Mouse (Mus musculus) mouse trophoblast stem cell (cell line): ENCODE data around the gene Hfe.
"Not testable (repeated sequence)": the region's sequence is repeated elsewhere in the genome, so short reads cannot be mapped to it uniquely, and the experiment has no call there.

ENCODE experiments used
- in situ Hi-C, 2 experiments: fragments of 300-500 bp; cut with MseI, MboI; formaldehyde crosslinking; loops; 2 replicates in 1 of 2; 3 replicates in 1 of 2; pipeline ENCODE4 v1.15.1; 2025

The Hfe gene

GRCm38 (mm10) chr13:23744421-23745380, 34.0 kb upstream of the Hfe start:
- in situ Hi-C loops = no loop called here

DNA sequence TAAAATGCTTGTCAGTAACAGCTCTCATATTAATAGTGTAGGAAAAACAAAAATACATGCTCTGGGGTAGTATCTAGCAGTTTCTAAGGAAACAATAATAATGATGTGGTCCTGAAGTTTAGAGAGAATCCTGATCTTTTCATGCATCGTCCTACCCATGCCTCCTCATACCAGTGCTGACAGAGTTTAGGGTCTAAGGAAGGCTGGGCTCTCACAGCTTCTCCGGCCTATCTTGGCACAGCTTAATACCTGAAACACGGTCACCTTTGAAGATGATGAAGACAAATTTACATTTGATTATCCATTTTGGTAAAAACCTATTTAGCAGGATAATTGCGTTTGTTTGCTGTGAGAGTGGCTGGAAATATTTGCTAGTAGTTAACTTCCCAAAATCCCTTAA, 33.3 kb upstream of the Hfe start:
- in situ Hi-C loops = no loop called here

GRCm38 (mm10) chr13:23743215-23743614, 32.6 kb upstream of the Hfe start:
- in situ Hi-C loops = no loop called here

DNA sequence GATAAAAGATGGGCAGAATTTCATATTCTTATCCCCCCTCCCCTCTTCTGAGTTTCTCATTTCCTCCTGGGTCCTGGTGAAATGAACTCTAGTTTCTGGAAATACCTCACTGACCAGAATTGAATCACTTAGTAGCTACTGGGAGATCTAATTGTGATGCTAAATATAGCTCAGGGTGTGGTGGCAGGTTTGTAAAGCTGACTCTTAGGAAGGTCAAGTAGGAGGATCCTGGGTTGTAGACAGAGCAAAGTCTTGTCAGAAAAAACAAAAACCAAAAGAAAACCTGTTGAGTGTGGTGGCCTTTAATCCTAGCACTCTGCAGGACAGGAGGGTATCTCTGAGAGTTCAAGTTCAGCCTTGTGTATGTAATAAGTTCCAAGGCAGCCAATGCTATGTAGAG, 31.4 kb upstream of the Hfe start:
- in situ Hi-C loops = no loop called here

GRCm38 (mm10) chr13:23740910-23741309, 30.3 kb upstream of the Hfe start:
- in situ Hi-C loops = no loop called here

DNA sequence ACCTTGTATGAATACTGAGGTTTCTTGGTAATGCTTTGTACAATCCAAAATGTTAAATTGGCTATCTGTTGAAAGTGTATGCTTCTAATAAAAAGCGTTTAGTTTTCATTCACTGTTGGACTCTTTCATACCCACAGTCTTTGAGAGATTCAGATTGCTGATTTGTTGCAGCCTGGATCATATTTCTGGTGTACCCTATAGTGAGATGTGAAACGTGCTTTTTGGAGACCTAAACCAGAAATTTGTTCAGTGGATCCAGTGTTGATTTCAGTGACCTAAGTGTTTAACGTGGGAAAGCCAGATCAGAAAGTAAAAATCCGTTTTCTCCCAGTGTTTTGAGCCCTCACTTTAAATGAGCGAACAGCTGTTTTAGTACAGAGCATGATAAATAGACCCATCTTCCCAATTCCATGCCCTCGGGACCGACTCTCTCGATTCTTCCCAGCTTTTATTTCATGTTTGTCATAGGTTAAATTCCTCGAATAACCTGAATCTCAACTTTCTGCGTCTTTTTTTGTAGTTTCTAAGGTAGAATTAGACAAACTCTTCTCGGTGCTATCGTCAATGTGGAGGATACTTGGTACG, 29.7 kb upstream of the Hfe start:
- in situ Hi-C loops = no loop called here

DNA sequence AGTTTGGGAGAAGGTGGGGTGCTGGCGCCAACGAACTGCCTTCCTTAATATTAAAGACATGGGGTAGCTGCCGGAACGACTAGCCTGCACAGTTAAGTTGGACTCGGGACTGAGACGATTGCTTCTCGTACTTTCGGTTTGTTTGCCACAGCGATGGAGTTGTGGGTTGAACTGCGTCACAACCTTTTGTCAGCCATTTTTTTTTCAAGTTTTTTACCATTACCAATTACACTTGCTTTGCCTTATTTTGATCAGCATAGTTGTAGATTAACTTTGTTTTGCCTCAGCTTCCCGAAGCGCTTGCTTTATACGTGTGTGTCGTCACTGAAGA, 29.2 kb upstream of the Hfe start:
- in situ Hi-C loops = loop anchor here in 1 of 2 experiments (5.0 kb wide), 1 partner anchor 38 kb away; no protein-coding TSS in a partner anchor

DNA sequence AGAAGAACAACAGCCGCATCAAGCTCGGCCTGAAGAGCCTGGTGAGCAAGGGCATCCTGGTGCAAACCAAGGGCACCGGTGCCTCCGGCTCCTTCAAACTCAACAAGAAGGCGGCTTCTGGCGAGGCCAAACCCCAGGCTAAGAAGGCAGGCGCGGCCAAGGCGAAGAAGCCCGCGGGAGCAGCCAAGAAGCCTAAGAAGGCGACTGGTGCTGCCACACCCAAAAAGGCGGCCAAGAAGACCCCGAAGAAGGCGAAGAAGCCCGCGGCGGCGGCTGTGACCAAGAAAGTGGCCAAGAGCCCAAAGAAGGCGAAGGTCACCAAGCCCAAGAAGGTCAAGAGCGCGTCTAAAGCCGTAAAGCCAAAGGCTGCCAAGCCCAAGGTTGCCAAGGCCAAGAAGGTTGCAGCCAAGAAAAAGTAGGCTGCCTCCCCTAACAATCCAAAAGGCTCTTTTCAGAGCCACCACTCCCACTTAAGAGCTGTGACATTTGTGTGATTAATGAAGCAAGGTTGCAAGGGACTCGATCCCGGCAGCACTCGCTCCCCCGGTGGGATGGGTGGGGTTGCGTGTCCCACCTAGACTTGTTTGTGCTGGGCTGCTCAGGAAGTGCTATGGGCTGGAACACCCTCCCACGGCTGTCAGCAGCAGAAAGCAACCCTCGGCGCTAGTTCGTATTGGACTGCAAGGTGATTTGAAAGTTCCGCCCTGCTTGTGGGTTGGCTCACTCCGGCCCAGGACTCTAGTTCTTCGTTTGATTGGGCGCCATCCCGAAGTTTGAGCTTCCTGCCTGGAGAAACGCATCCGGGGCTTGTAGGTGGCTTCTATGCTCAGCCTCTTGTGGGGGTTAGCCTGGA, 28.6 kb upstream of the Hfe start:
- in situ Hi-C loops = loop anchor here in 1 of 2 experiments (5.0 kb wide), 1 partner anchor 37 kb away; no protein-coding TSS in a partner anchor

- in situ Hi-C loops = loop anchor here in 1 of 2 experiments (5.0 kb wide), 1 partner anchor 36 kb away; no protein-coding TSS in a partner anchor
These were observed 28.0 kb upstream of the Hfe start, which contains the start of gene Hist1h1c for GRCm38 (mm10) chr13:23738677-23739068. Hist1h1c (plus strand) TSS chr13:23738808.

- in situ Hi-C loops = loop anchor here in 1 of 2 experiments (5.0 kb wide), 1 partner anchor 36 kb away; no protein-coding TSS in a partner anchor
These were observed 27.4 kb upstream of the Hfe start for GRCm38 (mm10) chr13:23738041-23738440.

DNA sequence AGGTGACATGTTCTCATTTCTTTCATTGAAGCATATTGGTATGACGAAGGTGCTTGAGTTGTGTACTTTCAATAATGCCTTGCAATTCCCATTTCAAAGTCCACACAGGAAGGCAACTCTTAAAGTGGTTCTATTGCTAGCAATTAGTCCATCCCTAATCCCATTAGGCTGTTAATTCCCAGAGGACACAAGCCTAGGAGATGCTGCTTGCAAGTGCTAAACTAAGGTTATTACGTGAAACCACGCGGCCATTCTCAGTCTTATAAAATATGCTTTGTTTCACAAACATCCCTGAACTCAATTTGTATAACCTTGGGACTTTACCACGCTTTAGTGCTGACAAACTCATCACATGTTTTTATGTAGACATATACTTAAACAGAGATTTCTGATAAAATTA, 26.4 kb upstream of the Hfe start:
- in situ Hi-C loops = loop anchor here in 1 of 2 experiments (5.0 kb wide), 1 partner anchor 35 kb away; no protein-coding TSS in a partner anchor

DNA sequence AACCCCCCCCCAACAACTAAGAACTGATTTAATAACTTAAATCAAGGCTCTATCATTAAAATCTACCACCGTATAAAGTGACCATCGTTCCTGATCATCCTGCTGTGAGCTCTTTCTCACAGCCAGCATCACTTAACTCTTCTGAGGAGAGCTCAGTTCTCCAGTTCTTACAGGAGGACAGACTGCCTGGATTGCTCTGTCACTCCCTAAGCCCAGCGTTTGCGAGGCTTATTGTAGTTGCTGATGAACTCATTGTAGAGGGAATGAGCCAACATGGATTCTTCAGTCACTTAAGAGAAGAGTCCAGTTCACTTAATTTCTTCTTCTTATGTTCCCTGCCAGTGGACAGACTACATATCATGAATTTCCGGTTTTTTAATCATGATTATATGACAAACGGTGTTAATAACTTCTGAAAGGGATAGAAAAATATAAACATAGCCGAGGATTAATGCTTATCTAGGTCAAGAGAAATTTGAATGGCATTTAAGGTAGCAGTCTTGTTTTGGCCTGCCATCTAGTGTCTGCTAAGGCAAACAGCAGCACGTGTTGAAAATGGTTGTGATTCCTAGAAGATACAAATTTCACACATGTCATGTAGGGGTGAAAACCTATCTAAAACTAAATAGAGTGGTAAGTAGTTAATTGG, 21.6 kb upstream of the Hfe start:
- in situ Hi-C loops = loop anchor here in 1 of 2 experiments (5.0 kb wide), 1 partner anchor 35 kb away; the partner anchor contains the start of genes Hist1h1t and Hist1h4c

GRCm38 (mm10) chr13:23730479-23730878, 19.8 kb upstream of the Hfe start:
- in situ Hi-C loops = loop anchor here in 1 of 2 experiments (5.0 kb wide), 1 partner anchor 33 kb away; the partner anchor contains the start of genes Hist1h1t and Hist1h4c

DNA sequence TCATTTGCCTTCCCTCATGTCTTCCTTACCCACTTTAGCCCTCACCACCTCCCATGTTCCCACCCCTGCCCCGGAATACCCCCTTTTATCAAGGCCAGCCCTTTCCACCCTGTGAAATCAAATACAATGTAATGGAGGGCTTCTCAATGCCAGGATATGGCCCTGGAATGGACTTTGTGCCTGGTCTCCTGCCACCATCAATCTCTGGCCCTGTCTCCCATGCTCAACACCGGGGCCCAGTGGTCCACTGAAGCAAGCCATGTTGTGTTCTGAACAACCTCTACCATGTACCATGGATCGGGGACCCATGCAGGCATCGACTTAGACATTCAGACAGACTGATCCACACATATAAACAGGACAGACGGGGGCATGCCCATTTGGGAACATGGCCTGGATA, 19.1 kb upstream of the Hfe start:
- in situ Hi-C loops = loop anchor here in 1 of 2 experiments (5.0 kb wide), 1 partner anchor 32 kb away; the partner anchor contains the start of genes Hist1h1t and Hist1h4c

DNA sequence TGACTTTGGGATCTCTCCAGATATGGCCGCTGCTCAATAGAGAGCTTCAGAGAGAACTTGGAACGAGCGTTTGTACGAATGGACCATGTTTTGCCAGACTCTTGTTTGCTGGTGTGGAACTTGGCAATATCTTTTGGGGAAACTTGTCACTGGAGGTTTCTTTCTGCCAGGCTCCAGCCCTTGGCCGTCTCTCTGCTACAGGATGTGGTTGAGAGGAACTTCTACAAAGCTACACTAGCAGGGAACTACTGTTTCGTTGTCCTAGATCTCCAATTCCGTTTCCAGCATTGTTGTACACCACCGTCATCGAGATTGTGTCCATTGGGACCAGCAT, 18.5 kb upstream of the Hfe start:
- in situ Hi-C loops = no loop called here

DNA sequence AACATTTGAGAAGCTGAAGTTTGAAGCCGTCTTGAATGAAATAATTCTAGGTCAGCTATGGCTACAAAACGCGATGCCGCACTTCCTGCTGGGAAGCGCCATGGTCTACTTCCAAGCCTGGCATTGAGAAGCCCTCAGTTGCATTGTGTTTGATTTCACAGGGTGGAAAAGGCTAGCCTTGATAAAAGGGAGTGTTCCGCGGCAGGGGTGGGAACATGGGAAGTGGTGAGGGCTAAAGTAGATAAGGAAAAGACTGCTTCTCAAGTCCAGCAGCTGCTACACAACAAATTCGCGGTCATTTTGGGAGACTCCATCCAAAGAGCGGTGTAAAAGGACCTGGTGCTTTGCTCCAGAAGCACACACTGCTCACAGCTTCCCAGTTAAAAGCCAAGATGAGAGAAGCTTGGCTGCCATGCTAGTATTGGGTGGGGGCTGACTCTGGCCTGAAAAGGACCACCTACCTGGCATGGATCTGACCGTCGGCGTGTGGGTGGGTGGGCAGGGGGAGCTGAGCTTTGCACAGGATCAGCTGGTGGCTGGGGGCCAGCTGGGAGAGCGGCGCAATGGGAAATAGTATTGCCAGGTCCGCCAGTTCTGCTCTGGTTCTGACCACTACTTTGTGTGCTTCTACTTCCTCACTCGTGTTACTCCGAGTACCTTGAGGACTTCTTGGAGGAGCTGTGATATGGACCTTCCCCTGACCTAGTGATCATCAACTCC, 18.0 kb upstream of the Hfe start:
- in situ Hi-C loops = no loop called here

DNA sequence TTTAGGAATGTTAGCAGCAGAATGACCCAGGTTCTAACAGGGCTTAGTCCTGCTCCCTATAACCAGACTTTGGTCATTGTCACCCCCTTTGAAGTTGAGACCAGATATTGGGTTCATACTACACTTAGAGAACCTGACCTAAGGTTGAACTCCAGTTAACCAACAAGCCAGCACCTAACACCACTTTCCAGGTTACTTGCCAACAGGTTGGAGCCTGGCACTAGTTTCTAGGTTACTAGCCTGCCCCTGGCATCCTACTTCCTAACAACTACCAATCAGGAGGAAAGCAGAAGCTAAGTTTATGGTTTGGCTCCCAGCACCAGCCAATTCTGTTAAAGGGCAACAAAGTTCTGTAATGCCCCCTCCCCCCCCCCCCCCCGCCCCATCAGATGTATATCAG, 14.6 kb upstream of the Hfe start:
- in situ Hi-C loops = no loop called here

DNA sequence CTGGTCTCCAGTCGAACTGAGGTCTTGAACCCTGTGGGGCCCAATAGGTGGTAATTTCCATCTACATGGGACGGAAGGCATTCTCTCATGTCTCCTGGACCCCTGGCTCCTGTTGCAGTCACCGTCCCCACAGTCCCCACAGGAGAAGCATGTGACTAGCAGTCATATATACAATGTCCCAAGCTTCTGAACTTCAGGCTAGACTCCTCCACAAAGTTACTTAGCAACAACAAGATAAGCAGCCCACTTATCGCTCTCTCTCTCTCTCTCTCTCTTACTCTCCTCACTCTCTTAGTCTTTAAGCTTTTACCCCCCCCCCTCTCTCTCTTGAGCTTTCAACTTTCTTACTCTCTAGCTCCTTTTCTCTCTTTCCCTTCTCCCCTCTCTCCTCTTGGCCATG, 13.6 kb upstream of the Hfe start:
- in situ Hi-C loops = no loop called here

- in situ Hi-C loops = not testable (repeated sequence)
These were observed 7.1 kb upstream of the Hfe start for GRCm38 (mm10) chr13:23717593-23718245.

GRCm38 (mm10) chr13:23717176-23717575, 6.5 kb upstream of the Hfe start:
- in situ Hi-C loops = no loop called here
